Mouse (Mus musculus) CH12.LX (cell line): ENCODE results near the gene Vmn2r2. TPM values are rescaled to one million over a fixed set of nuclear protein-coding genes. Genes with fewer than 3 reads are reported as not detected.

Source experiments
- DNase-seq: peaks from one replicate; pipeline ENCODE4 v3.0.0-alpha.2; 2013; ENCODE audit errors: extremely low read depth
- H3K27ac ChIP-seq: 2 replicates; pipeline ENCODE4 v1.5.1; 2012; ENCODE audit warnings: low read depth, mild to moderate bottlenecking, control low read depth, moderate library complexity; ENCODE audit not compliant: insufficient read depth
- H3K27me3 ChIP-seq: replicated peaks from 2 replicates; pipeline ENCODE3; 2012; ENCODE audit warnings: inconsistent platforms
- H3K36me3 ChIP-seq, 2 experiments: replicated peaks in 1 of 2; 2 replicates each; pipeline versions ENCODE3 to v1.6.1; 2012; ENCODE audit warnings: inconsistent platforms in 1 of 2, low read length in 1 of 2, mild to moderate bottlenecking in 1 of 2, mixed read lengths in 1 of 2, moderate library complexity in 1 of 2; ENCODE audit not compliant: control insufficient read depth in 1 of 2, insufficient read depth in 1 of 2
- H3K4me1 ChIP-seq, 2 experiments: 2 replicates each; pipeline ENCODE4 v1.6.1; 2012; ENCODE audit warnings: inconsistent platforms in 1 of 2, moderate library complexity in 1 of 2; ENCODE audit not compliant: insufficient read depth in 2 of 2, control insufficient read depth in 1 of 2
- H3K4me2 ChIP-seq: 2 replicates; pipeline ENCODE4 v1.6.1; 2012; ENCODE audit warnings: low read depth, mild to moderate bottlenecking, control low read depth; ENCODE audit not compliant: poor library complexity, insufficient read depth, severe bottlenecking
- H3K4me3 ChIP-seq, 3 experiments: fragments of 150-350 bp in 1 of 3; sonication (generic) in 1 of 3; replicated peaks in 1 of 3; 2 replicates each; pipeline versions ENCODE3 to v1.5.1; 2011 to 2012; ENCODE audit warnings: low read depth in 2 of 3, low read length in 2 of 3, mild to moderate bottlenecking in 2 of 3, moderate library complexity in 2 of 3, control low read depth in 1 of 3, improper control_type of control experiment in 1 of 3, inconsistent platforms in 1 of 3, mixed read lengths in 1 of 3; ENCODE audit not compliant: poor library complexity in 1 of 3
- H3K79me2 ChIP-seq: replicated peaks from 2 replicates; pipeline ENCODE4 v1.6.1; 2012; ENCODE audit warnings: mild to moderate bottlenecking, moderate library complexity; ENCODE audit not compliant: control insufficient read depth, poor library complexity, insufficient read depth, severe bottlenecking; ENCODE audit errors: extremely low read depth
- H3K9ac ChIP-seq: 2 replicates; pipeline ENCODE4 v1.6.1; 2012; ENCODE audit warnings: low read depth, mild to moderate bottlenecking, control low read depth, moderate library complexity; ENCODE audit not compliant: insufficient read depth
- H3K9me3 ChIP-seq: replicated peaks from 2 replicates; pipeline ENCODE3; 2012; ENCODE audit warnings: low read length, inconsistent platforms, mixed read lengths
- CHD2 ChIP-seq: IDR thresholded peaks from 2 replicates; pipeline ENCODE4 v1.6.1; 2011; ENCODE audit warnings: low read length, improper control_type of control experiment
- CTCF ChIP-seq, 2 experiments: IDR thresholded peaks in 1 of 2; conservative IDR thresholded peaks in 1 of 2; 2 replicates each; pipeline ENCODE4 v1.5.1; 2011 to 2012; ENCODE audit warnings: low read depth in 2 of 2, low read length in 2 of 2, improper control_type of control experiment in 1 of 2, inconsistent platforms in 1 of 2, mild to moderate bottlenecking in 1 of 2, moderate library complexity in 1 of 2
- E2F4 ChIP-seq: IDR thresholded peaks from 2 replicates; pipeline ENCODE4 v1.6.1; 2011; ENCODE audit warnings: low read depth, low read length, improper control_type of control experiment; ENCODE audit not compliant: insufficient replicate concordance
- EP300 ChIP-seq: IDR thresholded peaks from 2 replicates; pipeline ENCODE4 v1.6.1; 2011; ENCODE audit warnings: low read length, improper control_type of control experiment
- IRF4 ChIP-seq: IDR thresholded peaks from 2 replicates; pipeline ENCODE4 v1.6.1; 2014; ENCODE audit warnings: low read depth, mild to moderate bottlenecking, inconsistent platforms, low read length, improper control_type of control experiment
- MAX ChIP-seq: IDR thresholded peaks from 2 replicates; pipeline ENCODE4 v1.6.1; 2011; ENCODE audit warnings: low read length, improper control_type of control experiment
- MAZ ChIP-seq: IDR thresholded peaks from 2 replicates; pipeline ENCODE4 v1.6.1; 2012; ENCODE audit warnings: low read depth, mild to moderate bottlenecking, inconsistent platforms, low read length, improper control_type of control experiment, moderate library complexity
- MYC ChIP-seq: IDR thresholded peaks from 2 replicates; pipeline ENCODE4 v1.6.1; 2011; ENCODE audit warnings: low read depth, mild to moderate bottlenecking, improper control_type of control experiment, low read length
- POLR2A ChIP-seq: IDR thresholded peaks from 2 replicates; pipeline ENCODE4 v1.6.1; 2011; ENCODE audit warnings: low read depth, mild to moderate bottlenecking, improper control_type of control experiment, low read length
- RCOR1 ChIP-seq: conservative IDR thresholded peaks from 2 replicates; pipeline ENCODE4 v1.6.1; 2012; ENCODE audit warnings: low read depth, mild to moderate bottlenecking, inconsistent platforms, low read length, improper control_type of control experiment
- SIN3A ChIP-seq: IDR thresholded peaks from 2 replicates; pipeline ENCODE4 v1.6.1; 2012; ENCODE audit warnings: low read length, improper control_type of control experiment, inconsistent platforms
- SMC3 ChIP-seq: IDR thresholded peaks from 2 replicates; pipeline ENCODE4 v1.6.1; 2011; ENCODE audit warnings: low read depth, low read length, improper control_type of control experiment
- TBP ChIP-seq: conservative IDR thresholded peaks from 2 replicates; pipeline ENCODE4 v1.6.1; 2011; ENCODE audit warnings: low read depth, low read length, improper control_type of control experiment
- TCF12 ChIP-seq: IDR thresholded peaks from 2 replicates; pipeline ENCODE4 v1.6.1; 2014; ENCODE audit warnings: low read depth, mild to moderate bottlenecking, inconsistent platforms, low read length, improper control_type of control experiment
- UBTF ChIP-seq: IDR thresholded peaks from 2 replicates; pipeline ENCODE4 v1.6.1; 2012; ENCODE audit warnings: low read depth, mild to moderate bottlenecking, inconsistent platforms, low read length, improper control_type of control experiment, moderate library complexity
- ZMIZ1 ChIP-seq: IDR thresholded peaks from 2 replicates; pipeline ENCODE4 v1.6.1; 2012; ENCODE audit warnings: low read depth, mild to moderate bottlenecking, inconsistent platforms, low read length, improper control_type of control experiment
- dilution Hi-C: fragments of 300-500 bp; cut with MboI; formaldehyde crosslinking; loops from 2 replicates; pipeline ENCODE4 v1.14.3; 2020; ENCODE audit warnings: low sequenced_read_pairs; ENCODE audit not compliant: extremely low pct_unique_long_range_greater_than_20kb, extremely low pct_ligation_motif_present
- in situ Hi-C: fragments of 300-500 bp; cut with MboI; formaldehyde crosslinking; loops from 3 replicates; pipeline ENCODE4 v1.14.3; 2019; ENCODE audit warnings: low sequenced_read_pairs, low pct_ligation_motif_present, low pct_unique_long_range_greater_than_20kb, mixed read lengths
- polyA plus RNA-seq: library from polyadenylated mRNA; unstranded; fragments of >175 nt; gene quantifications from 2 replicates; pipeline ENCODE4 v1.2.1, GENCODE M21; 2012; ENCODE audit warnings: low read depth; ENCODE audit not compliant: insufficient read length
- total RNA-seq, 2 experiments: library from RNA; depleted of rRNA; stranded (reverse); fragments of 300-350 nt in 1 of 2; fragments of >200 nt in 1 of 2; gene quantifications; 2 replicates each; pipeline ENCODE4 v1.2.3; 2012 to 2014

Gene Vmn2r2
- total RNA-seq (2012; rRNA removed) (not detected in 2 replicates), total RNA-seq (2014; rRNA removed) (not detected in 2 replicates), polyA plus RNA-seq (not detected in 2 replicates)

DNA sequence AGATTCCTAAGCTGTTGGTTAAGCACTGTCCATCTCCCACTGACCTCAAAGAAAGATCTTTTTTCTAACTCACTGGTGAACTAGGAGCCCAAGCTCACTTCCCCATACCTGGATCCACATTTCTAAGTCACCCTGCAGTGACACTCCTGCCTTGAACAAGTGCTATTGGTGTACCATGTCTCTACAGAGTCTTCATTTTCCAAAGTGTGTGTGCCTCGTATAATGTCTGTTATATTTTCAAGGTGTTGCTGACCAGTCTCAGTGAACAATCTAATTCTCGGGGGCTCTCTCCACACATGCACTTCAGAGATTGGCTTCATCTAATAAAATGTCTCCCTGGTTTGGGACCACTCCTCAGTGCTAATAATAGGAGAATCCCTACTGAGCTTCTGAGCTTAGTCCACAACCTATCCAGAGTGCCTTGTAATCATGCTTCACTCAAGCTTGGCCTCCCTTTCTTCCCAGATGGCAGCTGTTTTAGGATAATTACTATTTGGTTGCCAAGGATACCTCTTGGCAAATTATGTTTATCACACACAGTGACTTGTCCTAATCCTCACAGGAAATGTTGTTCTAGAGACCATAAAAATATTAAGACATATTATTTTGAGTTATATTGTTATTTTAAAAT is at the start of gene Vmn2r2:
TSS of gene Vmn2r2 (minus strand) at position 51 of the 631 bp plus-strand sequence.
- H3K4me3 ChIP-seq, result no peak within 1 kb of the TSS
- H3K4me2 ChIP-seq, result no peak within 1 kb of the TSS
- no peaks in the 10 kb centered on the region for H3K36me3 ChIP-seq
- in situ Hi-C loops, result no loop called here
- H3K27me3 ChIP-seq, result no peaks in the 10 kb centered on the region
- H3K27ac ChIP-seq, result no peak within 1 kb of the TSS
- no peaks in the 10 kb centered on the region for H3K79me2 ChIP-seq
- no peaks in the 10 kb centered on the region for H3K4me1 ChIP-seq
- no peak for TF ChIP-seq TBP
- no peak for TF ChIP-seq IRF4
- no peak for TF ChIP-seq ZMIZ1
- no peak for TF ChIP-seq SMC3
- no peak for TF ChIP-seq POLR2A
- dilution Hi-C loops, result no loop called here
- no peaks in the 10 kb centered on the region for H3K9me3 ChIP-seq
- no peak for DNase-seq
- no peak within 1 kb of the TSS for H3K9ac ChIP-seq

DNA sequence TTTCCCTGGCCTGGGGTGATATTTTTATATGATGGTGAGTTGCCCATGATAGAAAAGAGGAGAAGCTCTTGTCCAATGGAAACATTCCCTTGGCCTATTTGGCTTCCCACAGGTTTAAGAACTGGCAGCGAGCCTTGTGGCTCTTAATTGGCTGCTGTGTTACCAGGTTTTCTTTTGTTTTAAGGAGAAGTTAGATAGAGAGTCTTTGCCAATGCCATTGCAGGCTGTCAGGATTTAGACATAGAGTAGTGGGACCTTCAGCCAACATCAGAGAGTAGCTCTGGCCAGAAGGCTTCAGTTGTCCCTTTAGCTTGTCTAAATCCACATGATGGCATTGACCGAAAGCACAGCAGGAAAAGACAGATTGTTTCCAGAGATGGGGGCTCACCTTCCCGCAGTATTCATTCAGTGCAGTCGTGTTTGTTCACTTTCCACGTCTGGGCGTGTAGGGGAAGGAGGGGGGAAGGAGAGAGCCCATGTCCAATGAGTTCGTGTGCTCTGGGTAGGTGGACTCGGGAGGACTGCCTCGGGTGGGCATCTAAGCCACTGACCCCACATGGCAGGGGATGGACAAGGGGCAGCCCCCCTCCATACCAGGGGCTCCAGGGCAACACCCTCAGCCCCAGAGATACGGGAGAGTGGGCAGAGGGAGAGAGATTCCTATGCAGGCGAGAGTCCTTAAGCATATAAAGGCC is 28.2 kb downstream of the Vmn2r2 start:
- Histone ChIP-seq H3K4me2 (no peak overlapping the region), H3K9me3 (no peaks in the 10 kb centered on the region), H3K4me3 (no peak overlapping the region), H3K36me3 (no peaks in the 10 kb centered on the region), H3K27me3 (no peaks in the 10 kb centered on the region), H3K9ac (no peak overlapping the region), H3K79me2 (no peaks in the 10 kb centered on the region), H3K4me1 (no peaks in the 10 kb centered on the region), H3K27ac (no peak overlapping the region)
- DNase-seq, result no peak
- TF ChIP-seq SMC3 (no peak), E2F4 (no peak), MAX (no peak), EP300 (no peak)
- dilution Hi-C loops (no loop called here), in situ Hi-C loops (no loop called here)

DNA sequence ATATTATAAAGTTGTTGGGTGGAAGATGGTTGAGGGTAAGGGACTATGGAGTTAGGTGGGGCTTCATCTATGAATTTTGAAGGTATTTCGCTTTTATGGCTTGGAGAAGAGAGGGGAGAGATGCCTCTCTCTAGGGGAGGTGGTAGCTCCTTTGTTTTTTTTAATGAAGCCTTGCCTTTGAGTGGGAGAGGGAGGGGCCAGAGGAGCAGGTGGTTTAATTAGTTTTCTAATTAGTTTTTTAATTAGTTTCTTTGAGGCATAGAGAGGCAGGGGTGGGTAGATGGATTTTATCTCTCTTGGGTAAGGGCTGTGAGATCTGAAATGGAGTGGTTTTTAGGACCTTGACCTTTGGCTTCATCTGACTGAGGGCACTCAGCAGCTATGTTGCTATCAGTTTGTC is 29.0 kb downstream of the Vmn2r2 start:
- no peaks in the 10 kb centered on the region for H3K27me3 ChIP-seq
- H3K4me3 ChIP-seq, result no peak overlapping the region
- no peak overlapping the region for H3K4me2 ChIP-seq
- H3K9me3 ChIP-seq, result no peaks in the 10 kb centered on the region
- no peak overlapping the region for H3K27ac ChIP-seq
- in situ Hi-C loops (no loop called here), dilution Hi-C loops (no loop called here)
- TF ChIP-seq CHD2, result no peak
- no peak for TF ChIP-seq MAZ
- no peak for TF ChIP-seq IRF4
- no peak for TF ChIP-seq E2F4
- no peak for TF ChIP-seq UBTF
- TF ChIP-seq RCOR1, result no peak
- TF ChIP-seq SIN3A, result no peak
- TF ChIP-seq MYC, result no peak
- TF ChIP-seq CTCF (conservative IDR thresholded peaks at IDR 0.05 in 1 of 2, IDR thresholded peaks at IDR 0.05 in 1 of 2; ENCODE audit: low read depth in 2 of 2, low read length in 2 of 2), result no peak
- no peak for TF ChIP-seq TCF12
- no peaks in the 10 kb centered on the region for H3K79me2 ChIP-seq
- no peak overlapping the region for H3K9ac ChIP-seq
- H3K36me3 ChIP-seq, result no peaks in the 10 kb centered on the region
- H3K4me1 ChIP-seq, result no peaks in the 10 kb centered on the region
- no peak for DNase-seq
